Mouse (Mus musculus) hindbrain, embryonic 14.5 days (tissue): ENCODE measurements around the gene Tsnax. TPM values are rescaled to one million over a fixed set of nuclear protein-coding genes. Genes with fewer than 3 reads are reported as not detected.
A peak's percentile ranks its signal among the peaks of the same experiment; 100 is the strongest.

Experiments
- ATAC-seq: fragments of 200-750 bp; cut with Nextera tagmentation; 2 replicates; pipeline ENCODE4 v1.8.0; 2017; ENCODE audit warnings: moderate number of reproducible peaks, mild to moderate bottlenecking, moderate TSS enrichment, moderate library complexity; ENCODE audit not compliant: low FRiP score
- DNase-seq: peaks from one replicate; pipeline ENCODE4 v3.0.0-alpha.2; 2015; ENCODE audit warnings: low spot score
- H3K27ac ChIP-seq: fragments of 300-500 bp; sonication (generic); 2 replicates; pipeline ENCODE4 v1.5.1; 2014; ENCODE audit warnings: mild to moderate bottlenecking, moderate library complexity
- H3K27me3 ChIP-seq: fragments of 300-500 bp; sonication (generic); 2 replicates; pipeline ENCODE4 v1.6.1; 2014; ENCODE audit warnings: mild to moderate bottlenecking, low read length, mixed read lengths; ENCODE audit not compliant: control insufficient read depth, insufficient read depth
- H3K36me3 ChIP-seq: fragments of 300-500 bp; sonication (generic); replicated peaks from 2 replicates; pipeline ENCODE4 v1.6.1; 2014; ENCODE audit not compliant: control insufficient read depth, insufficient read depth
- H3K4me1 ChIP-seq: fragments of 300-500 bp; sonication (generic); replicated peaks from 2 replicates; pipeline ENCODE4 v1.6.1; 2014; ENCODE audit warnings: antibody characterized with exemption, low read length, mixed read lengths; ENCODE audit not compliant: control insufficient read depth, insufficient read depth
- H3K4me2 ChIP-seq: fragments of 300-500 bp; sonication (generic); replicated peaks from 2 replicates; pipeline ENCODE4 v1.6.1; 2014; ENCODE audit warnings: mild to moderate bottlenecking, moderate library complexity
- H3K4me3 ChIP-seq: fragments of 300-500 bp; sonication (generic); replicated peaks from 2 replicates; pipeline ENCODE4 v1.5.1; 2014; ENCODE audit warnings: mild to moderate bottlenecking, low read length
- H3K9ac ChIP-seq: fragments of 300-500 bp; sonication (generic); 2 replicates; pipeline ENCODE4 v1.6.1; 2014
- H3K9me3 ChIP-seq: fragments of 300-500 bp; sonication (generic); 2 replicates; pipeline ENCODE4 v1.6.1; 2016; ENCODE audit warnings: low read length; ENCODE audit not compliant: control insufficient read depth
- WGBS: fragments of 180-500 bp; shearing (Covaris S2); extraction: QIAGEN DNeasy Blood & Tissue Kit; methylation state at CpG from one replicate; pipeline ENCODE4 v1.1.7; 2014; 5-methylcytosine and 5-hydroxymethylcytosine counted together
- polyA plus RNA-seq: library from polyadenylated mRNA; unstranded; fragments of >200 nt; fragmentation: Nextera tagmentation; extraction: Ambion mirVana; gene quantifications from 2 replicates; pipeline ENCODE4 v1.2.1, GENCODE M21; 2014

The Tsnax gene
- polyA plus RNA-seq, 1 experiment from 2014 or later = 218 TPM

DNA sequence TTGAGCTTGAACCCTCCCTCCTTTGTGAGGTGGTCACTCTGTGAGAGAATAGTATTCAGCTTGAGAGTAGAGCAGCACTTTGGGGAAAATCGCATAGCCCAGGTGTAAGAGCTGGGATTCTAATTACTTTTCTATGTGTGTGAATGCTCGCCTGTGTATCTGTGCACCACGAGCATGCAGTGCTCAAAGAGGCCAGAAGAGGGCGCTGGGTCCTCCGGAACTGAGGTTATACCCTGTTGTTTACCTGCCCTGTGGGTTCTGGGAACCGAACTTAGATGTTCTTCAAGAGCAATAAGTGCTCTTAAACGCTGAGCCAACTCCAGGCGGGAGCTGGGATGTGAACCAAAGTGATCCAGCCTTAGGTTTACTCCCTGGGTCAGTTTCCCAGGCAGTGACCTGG is 32.0 kb upstream of the Tsnax start:
- ATAC-seq (no peak), DNase-seq (no peak)
- H3K27ac ChIP-seq = no peak overlapping the region
- H3K4me3 ChIP-seq = no peak overlapping the region
- H3K4me2 ChIP-seq = no peak overlapping the region
- no peaks in the 10 kb centered on the region for H3K36me3 ChIP-seq
- H3K9ac ChIP-seq = no peak overlapping the region
- H3K27me3 ChIP-seq = no peaks in the 10 kb centered on the region
- no peaks in the 10 kb centered on the region for H3K4me1 ChIP-seq
- no peaks in the 10 kb centered on the region for H3K9me3 ChIP-seq
- WGBS = 83% methylated on average over 8 of the region's 8 CpGs

DNA sequence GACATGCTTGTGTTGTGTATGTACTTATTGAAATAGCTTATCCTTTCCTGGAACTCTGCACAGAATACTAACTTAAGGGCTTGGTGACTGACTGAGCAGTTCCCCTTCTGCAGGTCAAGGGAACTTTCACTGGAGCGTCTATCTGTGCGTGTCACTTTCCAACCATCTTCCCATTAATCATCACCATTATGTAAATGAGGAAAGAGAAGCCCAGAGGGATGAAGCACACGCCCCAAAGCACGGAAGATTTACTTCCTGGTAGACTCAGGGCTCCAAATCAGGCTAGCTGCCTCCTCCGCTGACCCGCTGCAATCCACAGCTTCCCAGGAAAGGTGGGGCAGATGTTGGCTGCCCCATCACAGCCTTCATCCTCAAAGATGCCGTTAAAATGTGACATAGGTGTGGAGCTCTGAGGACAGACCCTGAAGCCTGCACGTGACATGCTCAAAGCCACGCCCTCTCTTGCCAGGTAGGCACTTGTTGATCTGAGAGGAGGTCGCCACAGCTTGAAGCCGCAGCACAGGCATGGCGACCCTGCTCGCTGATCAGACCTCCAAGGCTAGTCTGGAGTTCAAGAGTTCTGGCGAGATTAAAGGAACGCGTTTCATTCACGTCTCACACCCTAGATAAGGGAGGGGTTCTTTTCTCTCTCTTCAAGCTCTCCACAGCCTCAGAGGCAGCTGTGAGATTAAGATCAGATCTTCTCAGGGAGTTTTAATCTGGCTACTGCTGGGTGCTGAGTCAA is 21.7 kb upstream of the Tsnax start:
- Histone ChIP-seq H3K27ac (no peak overlapping the region), H3K4me2 (peak overlapping the region; percentile 27; the same call in 1 of the 2 replicates), H3K9me3 (no peaks in the 10 kb centered on the region), H3K36me3 (no peaks in the 10 kb centered on the region), H3K9ac (no peak overlapping the region), H3K4me1 (0 out of 2 replicates have a peak, but pooled peaks cover 6% of the 10 kb centered on the region), H3K4me3 (no peak overlapping the region), H3K27me3 (no peaks in the 10 kb centered on the region)
- WGBS = 28% methylated on average over 17 of the region's 17 CpGs
- DNase-seq = no peak
- ATAC-seq = no peak

DNA sequence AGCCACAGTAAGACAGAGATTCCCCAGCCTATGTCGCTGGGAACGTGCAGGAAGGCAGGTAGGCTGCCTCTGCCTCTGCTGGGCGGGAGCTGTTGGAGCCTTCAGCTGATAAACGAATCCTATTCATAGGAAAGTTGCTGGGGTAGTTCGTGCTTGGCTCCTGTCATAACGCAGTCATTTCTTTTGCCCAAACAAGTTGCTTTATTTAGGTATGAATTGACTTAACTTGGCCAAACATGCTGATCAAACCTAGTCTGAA is 21.2 kb upstream of the Tsnax start:
- no peaks in the 10 kb centered on the region for H3K27me3 ChIP-seq
- no peaks in the 10 kb centered on the region for H3K36me3 ChIP-seq
- 31% methylated on average over 6 of the region's 6 CpGs for WGBS
- H3K27ac ChIP-seq = no peak overlapping the region
- H3K9ac ChIP-seq = no peak overlapping the region
- H3K4me1 ChIP-seq = 0 out of 2 replicates have a peak, but pooled peaks cover 6% of the 10 kb centered on the region
- ATAC-seq (no peak), DNase-seq (no peak)
- H3K4me2 ChIP-seq = no peak overlapping the region
- H3K4me3 ChIP-seq = no peak overlapping the region
- H3K9me3 ChIP-seq = no peaks in the 10 kb centered on the region

DNA sequence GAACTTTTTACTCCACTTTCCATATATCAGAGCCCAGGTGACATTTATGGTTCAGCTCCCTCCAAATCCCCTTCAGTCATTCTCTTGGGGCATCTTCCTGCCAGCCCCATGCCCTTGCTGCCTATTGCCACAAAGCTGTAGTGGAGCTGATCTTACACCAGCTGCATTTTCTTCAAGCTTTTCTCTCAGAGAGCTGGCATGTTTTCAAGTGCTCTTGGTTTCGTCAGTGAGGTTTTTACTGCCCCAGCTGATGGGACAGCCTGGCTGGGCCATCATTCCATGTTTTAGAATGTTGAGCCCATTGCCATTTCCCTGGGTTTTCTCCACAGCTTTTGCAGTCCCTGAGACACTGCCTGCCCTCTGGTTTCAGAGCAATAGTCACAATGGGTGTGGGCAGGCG is 17.0 kb upstream of the Tsnax start:
- no peaks in the 10 kb centered on the region for H3K36me3 ChIP-seq
- ATAC-seq (no peak), DNase-seq (no peak)
- no peak overlapping the region for H3K27ac ChIP-seq
- 76% methylated on average over 2 of the region's 2 CpGs for WGBS
- H3K9me3 ChIP-seq = 0 out of 2 replicates have a peak, but pooled peaks cover 8% of the 10 kb centered on the region
- 0 out of 2 replicates have a peak, but pooled peaks cover 5% of the 10 kb centered on the region for H3K4me1 ChIP-seq
- no peaks in the 10 kb centered on the region for H3K27me3 ChIP-seq
- H3K4me2 ChIP-seq = no peak overlapping the region
- no peak overlapping the region for H3K4me3 ChIP-seq
- H3K9ac ChIP-seq = no peak overlapping the region

DNA sequence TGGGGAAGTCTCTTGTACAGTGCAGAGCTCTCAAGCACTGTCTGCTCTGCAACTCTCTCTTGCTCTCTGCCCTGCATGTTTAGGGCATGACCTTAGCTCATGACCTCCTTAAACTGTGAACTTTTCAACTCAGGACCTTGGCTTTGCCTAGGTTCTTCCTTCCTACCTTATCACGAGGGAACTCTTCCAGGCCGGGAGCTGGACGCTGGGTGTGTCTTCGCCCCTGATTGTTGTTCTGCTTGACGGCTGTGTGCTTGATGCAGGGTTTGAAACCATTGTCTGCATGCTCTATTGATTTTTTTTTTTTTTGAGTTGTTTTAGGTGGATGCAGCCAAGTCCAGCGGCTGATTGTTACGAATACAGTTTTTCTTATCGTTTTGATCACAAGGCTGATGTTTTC is 11.3 kb downstream of the Tsnax start:
- Histone ChIP-seq H3K36me3 (peaks cover 56% of the 10 kb centered on the region), H3K9me3 (no peaks in the 10 kb centered on the region), H3K4me3 (no peak overlapping the region), H3K4me2 (no peak overlapping the region), H3K27ac (no peak overlapping the region), H3K9ac (no peak overlapping the region), H3K4me1 (0 out of 2 replicates have a peak, but pooled peaks cover 4% of the 10 kb centered on the region), H3K27me3 (no peaks in the 10 kb centered on the region)
- ATAC-seq (no peak), DNase-seq (no peak)
- 94% methylated on average over 8 of the region's 8 CpGs for WGBS

DNA sequence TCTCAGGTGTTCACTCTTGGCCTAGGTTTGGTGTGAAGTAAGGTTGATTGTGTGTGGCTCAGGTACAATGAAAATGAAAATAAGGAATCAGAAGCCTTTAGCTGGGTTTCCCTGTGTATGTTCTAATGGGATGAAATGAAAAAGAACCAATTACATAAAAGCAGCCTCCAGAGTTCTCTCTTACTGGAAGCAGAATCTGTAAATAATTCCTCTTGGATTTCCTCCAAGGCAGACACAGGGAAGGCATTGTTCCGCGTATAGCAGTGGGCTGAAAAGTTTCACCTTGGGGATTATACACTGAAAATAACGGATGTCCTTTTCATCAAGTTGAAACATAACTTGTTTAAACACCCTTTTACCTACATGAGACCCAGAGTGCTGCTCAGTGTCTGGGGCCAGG is 14.4 kb downstream of the Tsnax start:
- H3K9me3 ChIP-seq = no peaks in the 10 kb centered on the region
- H3K36me3 ChIP-seq = peaks cover 85% of the 10 kb centered on the region
- peak overlapping the region; percentile 64; the same call in 1 of the 2 replicates for H3K27ac ChIP-seq
- DNase-seq = no peak
- H3K4me2 ChIP-seq = no peak overlapping the region
- 0 out of 2 replicates have a peak, but pooled peaks cover 4% of the 10 kb centered on the region for H3K4me1 ChIP-seq
- ATAC-seq = no peak
- H3K9ac ChIP-seq = no peak overlapping the region
- no peaks in the 10 kb centered on the region for H3K27me3 ChIP-seq
- 41% methylated on average over 3 of the region's 3 CpGs for WGBS
- H3K4me3 ChIP-seq = no peak overlapping the region

DNA sequence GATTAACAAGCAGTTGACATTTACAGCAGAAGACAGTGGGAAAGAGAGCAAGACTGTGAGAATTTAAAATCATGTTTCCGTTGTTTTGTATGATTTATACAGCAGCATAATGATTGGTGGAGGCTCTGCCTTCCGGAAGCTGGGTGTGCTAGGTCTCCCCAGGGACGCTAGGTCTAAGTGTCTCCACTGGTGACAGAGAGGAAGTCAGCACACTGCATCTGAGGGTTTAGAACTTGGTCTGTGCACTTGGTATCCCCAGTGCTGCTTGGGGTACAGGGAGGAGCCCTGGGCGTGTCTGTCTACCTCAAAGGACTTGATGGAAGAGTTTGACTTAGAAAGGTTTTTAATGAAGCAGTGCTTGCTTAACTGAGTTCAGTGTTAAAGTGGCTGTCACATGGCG is 16.0 kb downstream of the Tsnax start:
- Histone ChIP-seq H3K36me3 (peaks cover 99% of the 10 kb centered on the region), H3K27me3 (no peaks in the 10 kb centered on the region), H3K27ac (no peak overlapping the region), H3K4me2 (no peak overlapping the region), H3K9me3 (no peaks in the 10 kb centered on the region), H3K4me3 (no peak overlapping the region), H3K9ac (no peak overlapping the region), H3K4me1 (0 out of 2 replicates have a peak, but pooled peaks cover 4% of the 10 kb centered on the region)
- 93% methylated on average over 5 of the region's 5 CpGs for WGBS
- ATAC-seq (no peak), DNase-seq (no peak)

DNA sequence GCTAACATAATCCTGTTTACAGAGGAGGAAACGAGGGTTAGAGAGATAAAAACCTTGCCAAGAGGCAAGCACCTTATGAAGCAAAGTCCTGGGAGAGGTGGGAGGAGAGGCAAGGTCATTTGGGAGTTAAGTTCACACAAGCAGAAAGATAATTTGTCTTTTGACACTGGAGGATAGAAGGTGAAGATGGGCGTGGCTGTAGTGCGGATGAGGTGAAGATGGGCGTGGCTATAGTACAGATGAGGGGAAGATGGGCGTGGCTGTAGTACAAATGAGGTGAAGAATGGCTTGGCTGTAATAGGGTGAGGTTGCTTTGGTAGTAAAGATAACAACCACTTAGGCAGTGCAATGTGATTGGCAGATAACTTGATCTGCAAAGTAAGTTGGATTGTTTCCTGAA is 18.5 kb downstream of the Tsnax start:
- H3K27me3 ChIP-seq = no peaks in the 10 kb centered on the region
- 90% methylated on average over 5 of the region's 5 CpGs for WGBS
- no peak for DNase-seq
- no peak for ATAC-seq
- H3K9ac ChIP-seq = no peak overlapping the region
- peaks cover 92% of the 10 kb centered on the region for H3K36me3 ChIP-seq
- H3K9me3 ChIP-seq = no peaks in the 10 kb centered on the region
- H3K27ac ChIP-seq = no peak overlapping the region
- H3K4me3 ChIP-seq = no peak overlapping the region
- no peak overlapping the region for H3K4me2 ChIP-seq
- 0 out of 2 replicates have a peak, but pooled peaks cover 4% of the 10 kb centered on the region for H3K4me1 ChIP-seq

DNA sequence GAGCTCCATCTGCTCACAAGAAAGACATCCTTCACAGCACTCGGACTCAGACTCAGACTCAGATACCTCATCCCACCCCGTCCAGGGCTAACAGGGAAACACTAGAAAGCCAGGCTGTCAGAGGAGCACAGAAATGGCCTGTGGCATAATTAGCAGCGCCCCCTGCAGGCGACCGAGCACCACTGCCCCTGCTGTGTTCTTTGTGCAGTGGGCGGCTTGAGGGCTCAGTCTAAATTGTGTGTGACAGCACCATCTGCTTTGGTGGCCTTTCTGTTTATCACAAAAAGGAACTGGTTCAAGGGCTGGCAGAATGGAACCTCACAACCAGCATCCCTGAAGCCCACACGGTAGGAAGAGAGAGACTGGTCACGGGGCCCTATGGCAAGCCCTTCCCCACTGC is 21.9 kb downstream of the Tsnax start:
- DNase-seq (peak; percentile 55), ATAC-seq (peak; percentile 73; the same call in 1 of the 2 replicates)
- no peaks in the 10 kb centered on the region for H3K9me3 ChIP-seq
- no peak overlapping the region for H3K4me2 ChIP-seq
- peak overlapping the region; percentile 41 for H3K27ac ChIP-seq
- peaks cover 80% of the 10 kb centered on the region for H3K36me3 ChIP-seq
- no peaks in the 10 kb centered on the region for H3K4me1 ChIP-seq
- H3K4me3 ChIP-seq = no peak overlapping the region
- no peaks in the 10 kb centered on the region for H3K27me3 ChIP-seq
- 21% methylated on average over 8 of the region's 8 CpGs for WGBS
- no peak overlapping the region for H3K9ac ChIP-seq

DNA sequence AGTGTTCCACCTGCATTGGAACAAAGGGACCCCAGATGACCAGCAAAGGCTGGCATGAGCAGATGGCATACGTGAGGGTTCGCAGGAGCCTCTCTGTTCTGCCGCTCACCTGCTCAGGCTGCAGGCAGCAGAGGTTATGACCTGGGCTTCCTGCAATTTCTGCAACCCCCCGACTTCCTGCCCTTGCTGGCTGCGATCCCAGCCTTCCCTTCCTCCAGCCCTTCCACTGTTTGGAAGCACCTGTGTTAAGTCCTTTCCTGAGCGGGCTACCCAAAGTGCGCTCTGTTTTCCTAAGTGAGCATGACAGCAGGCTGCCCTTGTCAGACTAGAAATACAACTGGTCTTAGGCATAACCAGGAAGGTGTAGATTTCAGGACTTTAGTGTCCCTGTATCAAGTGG is 24.3 kb downstream of the Tsnax start:
- H3K27ac ChIP-seq = no peak overlapping the region
- 87% methylated on average over 7 of the region's 7 CpGs for WGBS
- no peak overlapping the region for H3K9ac ChIP-seq
- no peak overlapping the region for H3K4me2 ChIP-seq
- peaks cover 65% of the 10 kb centered on the region for H3K36me3 ChIP-seq
- H3K4me1 ChIP-seq = no peaks in the 10 kb centered on the region
- no peaks in the 10 kb centered on the region for H3K9me3 ChIP-seq
- H3K27me3 ChIP-seq = no peaks in the 10 kb centered on the region
- DNase-seq (no peak), ATAC-seq (no peak)
- H3K4me3 ChIP-seq = no peak overlapping the region
